Comparison of ENCODE assay signal across 10 mouse cellular contexts in genomic region chr16:28850881-28851280, GRCm38 (mm10).
DNase-seq lines count a peak whose midpoint lies in the region; ATAC-seq and TF ChIP-seq lines count a peak whose summit lies in the region.
"Had no signal": no experiment of that assay in that cellular context is flagged by ENCODE, and none has a peak within 500 bp of the region (broad histone marks: within the 10 kb centered on the region; RNA-seq: fewer than 3 reads in every experiment).

No protein-coding gene starts in this region.

- no peaks in the 10 kb centered on the region; the same call in 1 of the 2 replicates for H3K27me3 ChIP-seq in forebrain, postnatal 0 days (ENCODE audit: insufficient read depth, low read length)
- H3K27me3 ChIP-seq in midbrain, embryonic 16.5 days (ENCODE audit: control insufficient read depth, insufficient read depth, low read depth, low read length): no peaks in the 10 kb centered on the region
- H3K27me3 ChIP-seq: liver, embryonic 15.5 days had no signal

- H3K9me3 ChIP-seq in forebrain, postnatal 0 days (ENCODE audit: low read length): no peaks in the 10 kb centered on the region
- H3K9me3 ChIP-seq in midbrain, embryonic 16.5 days (replicated peaks; ENCODE audit: control insufficient read depth, low read length, poor library complexity, severe bottlenecking): no peaks in the 10 kb centered on the region
- H3K9me3 ChIP-seq: liver, embryonic 15.5 days had no signal

- no peak overlapping the region for H3K27ac ChIP-seq in layer of hippocampus, adult 2 months
- no peak overlapping the region for H3K27ac ChIP-seq in forebrain, postnatal 0 days (ENCODE audit: low read depth, low read length)
- H3K27ac ChIP-seq in midbrain, embryonic 16.5 days (ENCODE audit: low read length): no peak overlapping the region; the same call in 1 of the 2 replicates
- H3K27ac ChIP-seq: liver, embryonic 15.5 days had no signal

- no peak overlapping the region for H3K9ac ChIP-seq in forebrain, postnatal 0 days
- H3K9ac ChIP-seq in midbrain, embryonic 16.5 days (ENCODE audit: low read depth, low read length): no peak overlapping the region
- H3K9ac ChIP-seq: liver, embryonic 15.5 days had no signal

- H3K4me1 ChIP-seq in forebrain, postnatal 0 days (ENCODE audit: insufficient read depth): peaks cover 13% of the 10 kb centered on the region
- H3K4me1 ChIP-seq in midbrain, embryonic 16.5 days (ENCODE audit: control insufficient read depth, insufficient read depth, low read length): peaks cover 12% of the 10 kb centered on the region
- H3K4me1 ChIP-seq: liver, embryonic 15.5 days had no signal

- H3K4me2 ChIP-seq in forebrain, postnatal 0 days (ENCODE audit: low read depth): peak overlapping the region; percentile 30
- H3K4me2 ChIP-seq in midbrain, embryonic 16.5 days (ENCODE audit: low read length): peak overlapping the region; percentile 23; the same call in 1 of the 2 replicates
- H3K4me2 ChIP-seq: liver, embryonic 15.5 days had no signal

- peak; percentile 63 to 69 for DNase-seq in cerebellum, postnatal 10 days
- DNase-seq in cerebellum, postnatal 36 days: no peak
- peak in 1 of 2 experiments; percentile 27 for DNase-seq in layer of hippocampus, adult 2 months (ENCODE audit: low spot score in 2 of 2)
- DNase-seq in layer of hippocampus, adult 11-12 months (ENCODE audit: low spot score): no peak
- DNase-seq in forebrain, postnatal 0 days: peak; percentile 65
- no peak for DNase-seq in liver
- DNase-seq in urinary bladder, adult 18-20 months (ENCODE audit: low spot score in 2 of 2): no peak

- WGBS in forebrain, postnatal 0 days: 26% methylated on average over 14 of the region's 14 CpGs
- 54% methylated on average over 14 of the region's 14 CpGs for WGBS in midbrain, embryonic 16.5 days

- H3K36me3 ChIP-seq in forebrain, postnatal 0 days (ENCODE audit: insufficient read depth): no peaks in the 10 kb centered on the region
- no peaks in the 10 kb centered on the region for H3K36me3 ChIP-seq in midbrain, embryonic 16.5 days (ENCODE audit: control insufficient read depth, insufficient read depth, low read length)
- H3K36me3 ChIP-seq: liver, embryonic 15.5 days had no signal

- peak overlapping the region; percentile 2; the same call in 1 of the 2 replicates for H3K4me3 ChIP-seq in layer of hippocampus, adult 2 months
- no peak overlapping the region for H3K4me3 ChIP-seq in forebrain, postnatal 0 days (ENCODE audit: low read depth, low read length)
- H3K4me3 ChIP-seq in midbrain, embryonic 16.5 days (ENCODE audit: low read depth, low read length): no peak overlapping the region
- H3K4me3 ChIP-seq: liver, embryonic 15.5 days had no signal

- no peak for TF ChIP-seq CTCF in layer of hippocampus, adult 2 months (conservative IDR thresholded peaks at IDR 0.05)
- no peak for TF ChIP-seq CTCF in forebrain, postnatal 0 days (IDR thresholded peaks at IDR 0.05; ENCODE audit: low read depth)

- peak; percentile 62 for ATAC-seq in forebrain, postnatal 0 days
- ATAC-seq in midbrain, embryonic 16.5 days: peak; percentile 46; the same call in 1 of the 2 replicates
- ATAC-seq: inflammation-experienced regulatory T-cells, adult 6 months had no signal

Comparison
In these comparisons a context has a peak if more than half of its experiments do, and no peak if none do; other contexts are left out.
1. DNase-seq: peak in cerebellum, postnatal 10 days (2 of 2) and forebrain, postnatal 0 days (single experiment); none in cerebellum, postnatal 36 days (0 of 2), layer of hippocampus, adult 11-12 months (single experiment), liver (single experiment) and urinary bladder, adult 18-20 months (0 of 2).